Mouse (Mus musculus): ENCODE measurements around the gene Ppcdc. TPM values are rescaled to one million over a fixed set of nuclear protein-coding genes. Genes with fewer than 3 reads are reported as not detected.

Ppcdc gene
- total and polyA plus RNA-seq, 3 experiments = 38.8 to 50.3 (median 44.1) TPM

DNA sequence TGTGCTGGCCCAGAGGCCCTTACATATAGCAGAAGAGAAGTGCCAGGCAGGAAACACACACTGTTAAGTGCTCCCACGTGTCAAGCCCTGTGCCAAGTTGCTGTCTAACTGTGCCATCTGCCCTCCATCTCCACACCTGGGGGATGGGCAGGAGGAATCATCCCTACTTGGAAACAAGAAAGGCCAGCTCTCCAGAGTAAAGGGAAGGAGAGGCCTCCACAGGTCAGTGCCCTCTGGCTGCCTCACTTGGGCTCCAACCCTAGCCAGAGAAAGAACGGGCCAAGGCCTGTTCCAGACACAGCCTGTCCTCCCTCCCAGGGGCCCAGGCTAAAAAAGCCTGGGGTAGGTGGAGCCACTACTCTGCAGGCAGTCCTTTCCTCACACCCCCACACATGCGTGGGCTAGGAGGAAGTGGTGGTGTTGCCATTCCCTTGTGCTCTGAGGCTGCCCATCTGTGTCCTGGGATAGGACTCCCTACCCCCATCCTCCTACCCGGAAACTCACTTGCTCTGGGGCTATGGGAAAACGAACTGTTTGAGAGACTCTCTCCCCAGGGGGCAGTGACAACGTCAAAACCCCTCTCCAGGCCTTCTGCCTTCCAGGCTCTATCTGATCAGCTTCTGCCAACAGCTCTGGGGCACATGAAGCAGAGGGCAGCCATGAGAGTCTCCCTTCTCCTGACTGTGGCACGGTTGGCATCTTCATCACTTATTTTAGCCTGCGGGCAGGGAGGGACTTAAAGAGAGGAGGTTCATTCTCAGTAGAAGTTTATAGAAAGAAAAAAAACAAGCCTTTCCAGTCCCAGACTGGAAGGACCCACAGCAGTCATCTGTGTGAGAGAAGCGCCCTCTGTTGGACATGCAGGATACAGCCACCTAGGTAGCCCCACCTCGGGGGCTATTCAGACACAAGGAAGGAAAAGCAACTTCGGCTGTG lies 6.6 kb downstream of the Ppcdc start (continued):
- TF ChIP-seq NRF1 (IDR thresholded peaks at IDR 0.05; ENCODE audit: low read depth, low read length) = peak; percentile 58
- TF ChIP-seq ZC3H11A (IDR thresholded peaks at IDR 0.05; ENCODE audit: low read depth, low read length) = peak; percentile 84
- TF ChIP-seq MAX (IDR thresholded peaks at IDR 0.05; ENCODE audit: low read length) = peak; percentile 79
- TF ChIP-seq IRF4 (IDR thresholded peaks at IDR 0.05; ENCODE audit: low read depth, low read length) = peak; percentile 32; the same call in 1 of the 2 replicates
- TF ChIP-seq POLR2A (IDR thresholded peaks at IDR 0.05; ENCODE audit: low read depth, low read length) = 0 out of 2 replicates have a peak, but pooled peaks have one; percentile 15

DNA sequence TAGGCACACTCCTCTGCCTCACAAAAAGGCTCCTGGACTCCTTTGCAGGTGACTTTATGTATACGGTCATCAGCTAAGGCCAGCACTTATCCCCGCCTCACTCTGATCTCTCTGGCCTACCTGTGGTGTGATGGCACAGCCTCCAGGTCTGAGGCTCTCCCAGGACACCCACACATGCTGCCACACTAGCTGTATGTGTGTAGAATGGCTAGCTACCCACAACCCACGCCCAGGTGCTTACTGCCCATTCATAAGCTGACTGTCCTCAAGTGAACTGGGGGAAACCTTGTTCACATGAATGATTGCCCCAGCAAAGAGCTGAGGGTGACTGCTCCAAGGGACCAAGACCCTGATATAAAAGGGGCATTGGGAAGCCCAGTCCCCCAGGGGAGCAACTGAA lies 7.4 kb downstream of the Ppcdc start:
- Histone ChIP-seq H3K4me1 (ENCODE audit: control insufficient read depth in 1 of 2, insufficient read depth in 2 of 2) (peaks cover 32 to 80% of the 10 kb centered on the region in 2 experiments), H3K27me3 (replicated peaks) (no peaks in the 10 kb centered on the region), H3K79me2 (replicated peaks; ENCODE audit: control insufficient read depth, extremely low read depth, insufficient read depth, poor library complexity, severe bottlenecking) (no peaks in the 10 kb centered on the region), H3K4me2 (ENCODE audit: insufficient read depth, low read depth, poor library complexity, severe bottlenecking) (no peak overlapping the region), H3K36me3 (replicated peaks in 1 of 2; ENCODE audit: control insufficient read depth in 1 of 2, insufficient read depth in 1 of 2, low read length in 1 of 2) (peaks cover 12 to 80% of the 10 kb centered on the region in 2 experiments), H3K9ac (ENCODE audit: insufficient read depth, low read depth) (no peak overlapping the region), H3K27ac (ENCODE audit: insufficient read depth, low read depth) (no peak overlapping the region), H3K4me3 (replicated peaks in 1 of 3; ENCODE audit: low read depth in 2 of 3, low read length in 2 of 3, poor library complexity in 1 of 3) (no peak overlapping the region), H3K9me3 (replicated peaks; ENCODE audit: low read length) (no peaks in the 10 kb centered on the region)
- in situ Hi-C loops (cut with MboI; ENCODE audit: low pct_ligation_motif_present, low pct_unique_long_range_greater_than_20kb, low sequenced_read_pairs) = no loop called here
- DNase-seq (ENCODE audit: extremely low read depth) = no peak
- dilution Hi-C loops (cut with MboI; ENCODE audit: extremely low pct_ligation_motif_present, extremely low pct_unique_long_range_greater_than_20kb, low sequenced_read_pairs) = no loop called here
- TF ChIP-seq EP300 (IDR thresholded peaks at IDR 0.05; ENCODE audit: low read length) (no peak), ZC3H11A (IDR thresholded peaks at IDR 0.05; ENCODE audit: low read depth, low read length) (no peak), MAZ (IDR thresholded peaks at IDR 0.05; ENCODE audit: low read depth, low read length) (no peak), NELFE (IDR thresholded peaks at IDR 0.05; ENCODE audit: low read depth, low read length) (no peak), ZKSCAN1 (IDR thresholded peaks at IDR 0.05; ENCODE audit: borderline replicate concordance, low read depth, low read length) (no peak), MXI1 (IDR thresholded peaks at IDR 0.05; ENCODE audit: low read depth, low read length) (no peak), GABPA (IDR thresholded peaks at IDR 0.05; ENCODE audit: insufficient replicate concordance, low read depth, low read length) (no peak), USF1 (IDR thresholded peaks at IDR 0.05; ENCODE audit: low read depth, low read length) (no peak), KAT2A (IDR thresholded peaks at IDR 0.05; ENCODE audit: insufficient replicate concordance, low read length) (no peak), SIN3A (IDR thresholded peaks at IDR 0.05; ENCODE audit: low read length) (no peak), ZMIZ1 (IDR thresholded peaks at IDR 0.05; ENCODE audit: low read depth, low read length) (no peak)

DNA sequence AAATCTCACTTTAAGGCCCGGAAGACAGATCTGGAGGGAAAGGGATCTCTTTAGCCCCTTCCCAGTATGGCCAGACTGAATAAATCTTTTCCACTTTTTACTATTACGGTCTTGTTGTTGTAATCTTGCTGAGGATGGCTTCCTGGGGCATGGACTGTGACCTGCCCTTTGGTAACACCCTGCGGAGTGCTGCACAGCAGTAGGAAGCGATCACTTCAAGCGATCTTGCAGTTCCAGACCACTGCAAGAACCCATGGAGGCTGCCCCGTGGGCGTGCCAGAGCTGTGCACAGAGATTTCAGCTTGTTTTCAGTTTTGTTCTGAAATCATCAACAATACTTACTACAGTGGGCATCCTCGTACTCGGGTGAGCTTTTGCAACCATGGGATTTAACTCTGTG lies 8.7 kb downstream of the Ppcdc start:
- Histone ChIP-seq H3K9me3 (replicated peaks; ENCODE audit: low read length) (no peaks in the 10 kb centered on the region), H3K4me3 (replicated peaks in 1 of 3; ENCODE audit: low read depth in 2 of 3, low read length in 2 of 3, poor library complexity in 1 of 3) (no peak overlapping the region), H3K27me3 (replicated peaks) (no peaks in the 10 kb centered on the region), H3K79me2 (replicated peaks; ENCODE audit: control insufficient read depth, extremely low read depth, insufficient read depth, poor library complexity, severe bottlenecking) (no peaks in the 10 kb centered on the region), H3K27ac (ENCODE audit: insufficient read depth, low read depth) (no peak overlapping the region), H3K4me1 (ENCODE audit: control insufficient read depth in 1 of 2, insufficient read depth in 2 of 2) (peaks cover 35 to 91% of the 10 kb centered on the region in 2 experiments), H3K36me3 (replicated peaks in 1 of 2; ENCODE audit: control insufficient read depth in 1 of 2, insufficient read depth in 1 of 2, low read length in 1 of 2) (peaks cover 12 to 76% of the 10 kb centered on the region in 2 experiments), H3K9ac (ENCODE audit: insufficient read depth, low read depth) (no peak overlapping the region), H3K4me2 (ENCODE audit: insufficient read depth, low read depth, poor library complexity, severe bottlenecking) (no peak overlapping the region)
- in situ Hi-C loops (cut with MboI; ENCODE audit: low pct_ligation_motif_present, low pct_unique_long_range_greater_than_20kb, low sequenced_read_pairs) (no loop called here), dilution Hi-C loops (cut with MboI; ENCODE audit: extremely low pct_ligation_motif_present, extremely low pct_unique_long_range_greater_than_20kb, low sequenced_read_pairs) (no loop called here)
- no peak for DNase-seq (ENCODE audit: extremely low read depth)
- TF ChIP-seq RAD21 (IDR thresholded peaks at IDR 0.05; ENCODE audit: low read depth, low read length) = no peak
- TF ChIP-seq RCOR1 (conservative IDR thresholded peaks at IDR 0.05; ENCODE audit: low read depth, low read length) = no peak
- no peak for TF ChIP-seq UBTF (IDR thresholded peaks at IDR 0.05; ENCODE audit: low read depth, low read length)
- no peak for TF ChIP-seq MXI1 (IDR thresholded peaks at IDR 0.05; ENCODE audit: low read depth, low read length)
- no peak for TF ChIP-seq HCFC1 (IDR thresholded peaks at IDR 0.05; ENCODE audit: low read depth, low read length)
- no peak for TF ChIP-seq E2F4 (IDR thresholded peaks at IDR 0.05; ENCODE audit: insufficient replicate concordance, low read depth, low read length)
- no peak for TF ChIP-seq POLR2AphosphoS2 (IDR thresholded peaks at IDR 0.05; ENCODE audit: low read depth, low read length)
- TF ChIP-seq ZMIZ1 (IDR thresholded peaks at IDR 0.05; ENCODE audit: low read depth, low read length) = no peak
- no peak for TF ChIP-seq SIN3A (IDR thresholded peaks at IDR 0.05; ENCODE audit: low read length)
- no peak for TF ChIP-seq MYC (IDR thresholded peaks at IDR 0.05; ENCODE audit: low read depth, low read length)
- no peak for TF ChIP-seq ELF1 (IDR thresholded peaks at IDR 0.05; ENCODE audit: low read depth, low read length)
- TF ChIP-seq TBP (conservative IDR thresholded peaks at IDR 0.05; ENCODE audit: low read depth, low read length) = no peak
- no peak for TF ChIP-seq MEF2A (IDR thresholded peaks at IDR 0.05; ENCODE audit: borderline replicate concordance, low read depth, low read length)
- no peak for TF ChIP-seq CHD2 (IDR thresholded peaks at IDR 0.05; ENCODE audit: low read length)
- TF ChIP-seq MAFK (IDR thresholded peaks at IDR 0.05; ENCODE audit: insufficient replicate concordance, low read length) = no peak
- no peak for TF ChIP-seq KAT2A (IDR thresholded peaks at IDR 0.05; ENCODE audit: insufficient replicate concordance, low read length)
- TF ChIP-seq ZKSCAN1 (IDR thresholded peaks at IDR 0.05; ENCODE audit: borderline replicate concordance, low read depth, low read length) = no peak
- TF ChIP-seq ETS1 (conservative IDR thresholded peaks at IDR 0.05; ENCODE audit: low read depth, low read length) = no peak
